Mouse (Mus musculus) hindbrain, embryonic 13.5 days (tissue): ENCODE measurements around the gene Nsun5. TPM values are rescaled to one million over a fixed set of nuclear protein-coding genes. Genes with fewer than 3 reads are reported as not detected.
"Not testable (repeated sequence)": the region's sequence is repeated elsewhere in the genome, so short reads cannot be mapped to it uniquely, and the experiment has no call there.

Experiments
- ATAC-seq: fragments of 200-750 bp; cut with Nextera tagmentation; 2 replicates; pipeline ENCODE4 v1.8.0; 2017; ENCODE audit warnings: moderate TSS enrichment; ENCODE audit not compliant: low FRiP score
- H3K27ac ChIP-seq: fragments of 300-500 bp; sonication (generic); 2 replicates; pipeline ENCODE4 v1.5.1; 2015; ENCODE audit warnings: inconsistent platforms, mild to moderate bottlenecking, moderate library complexity
- H3K27me3 ChIP-seq: fragments of 300-500 bp; sonication (generic); 2 replicates; pipeline ENCODE4 v1.6.1; 2015; ENCODE audit warnings: mild to moderate bottlenecking, inconsistent platforms
- H3K36me3 ChIP-seq: fragments of 300-500 bp; sonication (generic); 2 replicates; pipeline ENCODE4 v1.6.1; 2015; ENCODE audit warnings: mild to moderate bottlenecking, inconsistent platforms
- H3K4me1 ChIP-seq: fragments of 300-500 bp; sonication (generic); replicated peaks from 2 replicates; pipeline ENCODE4 v1.6.1; 2015; ENCODE audit warnings: inconsistent platforms
- H3K4me2 ChIP-seq: fragments of 300-500 bp; sonication (generic); 2 replicates; pipeline ENCODE4 v1.6.1; 2015; ENCODE audit warnings: inconsistent platforms, mild to moderate bottlenecking, moderate library complexity
- H3K4me3 ChIP-seq: fragments of 300-500 bp; sonication (generic); 2 replicates; pipeline ENCODE4 v1.5.1; 2015; ENCODE audit warnings: mild to moderate bottlenecking, inconsistent platforms
- H3K9ac ChIP-seq: fragments of 300-500 bp; sonication (generic); 2 replicates; pipeline ENCODE4 v1.6.1; 2015; ENCODE audit warnings: mild to moderate bottlenecking, inconsistent platforms
- H3K9me3 ChIP-seq: fragments of 300-500 bp; sonication (generic); 2 replicates; pipeline ENCODE4 v1.6.1; 2016; ENCODE audit warnings: inconsistent platforms
- WGBS: fragments of 180-500 bp; shearing (Covaris S2); methylation state at CpG from one replicate; pipeline ENCODE4 v1.1.7; 2015; 5-methylcytosine and 5-hydroxymethylcytosine counted together
- polyA plus RNA-seq: library from polyadenylated mRNA; unstranded; fragments of >200 nt; fragmentation: Nextera tagmentation; extraction: Ambion mirVana; gene quantifications from 2 replicates; pipeline ENCODE4 v1.2.1, GENCODE M21; 2015

The Nsun5 gene
- polyA plus RNA-seq, 1 experiment from 2014 or later = 31.1 TPM

DNA sequence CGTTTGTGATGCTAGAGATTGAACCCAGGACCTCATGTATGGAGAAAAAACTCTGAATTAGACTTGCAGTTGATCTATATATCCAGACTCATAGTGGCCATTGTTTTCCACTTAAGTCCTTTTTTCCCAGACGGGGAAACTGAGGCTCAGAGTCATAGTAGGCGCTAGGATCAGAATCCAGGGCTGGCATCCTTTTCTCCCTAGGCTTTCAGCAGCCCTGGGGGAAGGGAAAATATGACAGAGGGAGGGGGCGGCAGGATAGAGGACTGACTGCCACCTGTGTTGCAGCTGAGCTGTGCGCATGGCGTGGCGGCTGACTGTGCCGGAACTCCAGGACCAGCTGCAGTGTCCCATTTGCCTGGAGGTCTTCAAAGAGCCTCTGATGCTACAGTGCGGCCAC is 16.8 kb upstream of the Nsun5 start, which contains the start of gene Trim50:
Gene Trim50, plus strand, starts transcription at position 301 of the 400 bp plus-strand sequence.
- no peak within 1 kb of the TSS for H3K4me3 ChIP-seq
- no peak within 1 kb of the TSS for H3K4me2 ChIP-seq
- ATAC-seq = no peak
- peaks cover 3% of the 10 kb centered on the region; the same call in 1 of the 2 replicates for H3K9me3 ChIP-seq
- no peak within 1 kb of the TSS for H3K27ac ChIP-seq
- H3K9ac ChIP-seq = no peak within 1 kb of the TSS
- 55% methylated on average over 9 of the region's 9 CpGs for WGBS
- H3K4me1 ChIP-seq = no peaks in the 10 kb centered on the region
- no peaks in the 10 kb centered on the region for H3K36me3 ChIP-seq
- peaks cover 22% of the 10 kb centered on the region for H3K27me3 ChIP-seq

DNA sequence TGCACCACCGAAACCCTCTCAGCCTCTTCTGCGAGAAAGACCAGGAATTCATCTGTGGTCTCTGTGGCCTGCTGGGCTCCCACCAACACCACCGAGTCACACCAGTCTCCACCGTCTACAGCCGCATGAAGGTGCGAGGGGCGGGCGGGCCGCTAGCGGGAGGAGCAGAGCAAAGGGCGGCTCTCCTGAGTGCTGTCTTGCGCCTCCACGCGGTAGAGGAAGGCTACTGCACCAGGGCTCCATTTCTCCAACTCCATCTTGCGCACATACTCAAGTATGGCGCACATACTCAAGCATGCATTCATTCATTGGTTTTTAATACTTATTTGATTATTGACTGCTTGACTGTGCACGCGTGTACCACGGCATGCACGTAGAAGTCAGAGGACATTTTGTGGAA is 16.2 kb upstream of the Nsun5 start:
- peaks cover 22% of the 10 kb centered on the region for H3K27me3 ChIP-seq
- no peak overlapping the region for H3K4me2 ChIP-seq
- H3K4me3 ChIP-seq = no peak overlapping the region
- H3K9ac ChIP-seq = no peak overlapping the region
- ATAC-seq = no peak
- no peak overlapping the region for H3K27ac ChIP-seq
- no peaks in the 10 kb centered on the region for H3K4me1 ChIP-seq
- WGBS = 15% methylated on average over 20 of the region's 20 CpGs
- peaks cover 3% of the 10 kb centered on the region; the same call in 1 of the 2 replicates for H3K9me3 ChIP-seq
- no peaks in the 10 kb centered on the region for H3K36me3 ChIP-seq

DNA sequence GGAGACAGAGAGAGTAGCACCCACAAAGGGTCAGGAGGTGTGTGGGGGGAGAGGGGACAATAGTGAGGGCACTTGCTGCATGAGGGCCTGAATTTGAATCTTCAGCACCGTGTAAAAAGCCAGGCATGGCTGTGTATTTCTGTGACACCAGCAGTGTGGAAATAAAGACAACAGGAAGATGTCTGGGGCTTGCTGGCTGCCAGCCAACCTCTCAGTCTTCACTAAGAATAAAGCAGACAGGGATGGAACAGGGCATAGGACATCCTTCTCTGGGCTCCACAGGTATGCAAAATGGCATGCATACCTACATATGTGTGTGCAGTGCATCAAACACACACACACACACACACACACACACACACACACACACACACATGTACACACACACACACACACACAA is 13.7 kb upstream of the Nsun5 start:
- peaks cover 3% of the 10 kb centered on the region; the same call in 1 of the 2 replicates for H3K9me3 ChIP-seq
- no peak for ATAC-seq
- 39% methylated on average over 1 of the region's 1 CpGs for WGBS
- no peak overlapping the region for H3K9ac ChIP-seq
- no peak overlapping the region for H3K4me3 ChIP-seq
- no peaks in the 10 kb centered on the region for H3K4me1 ChIP-seq
- H3K4me2 ChIP-seq = no peak overlapping the region
- peaks cover 22% of the 10 kb centered on the region for H3K27me3 ChIP-seq
- no peaks in the 10 kb centered on the region for H3K36me3 ChIP-seq
- no peak overlapping the region for H3K27ac ChIP-seq

- no peak overlapping the region for H3K4me3 ChIP-seq
- WGBS = 85% methylated on average over 2 of the region's 2 CpGs
- no peak overlapping the region for H3K27ac ChIP-seq
- no peak overlapping the region for H3K4me2 ChIP-seq
- H3K27me3 ChIP-seq = peaks cover 20% of the 10 kb centered on the region
- H3K4me1 ChIP-seq = no peaks in the 10 kb centered on the region
- H3K36me3 ChIP-seq = no peaks in the 10 kb centered on the region
- H3K9me3 ChIP-seq = peaks cover 3% of the 10 kb centered on the region; the same call in 1 of the 2 replicates
- no peak for ATAC-seq
- no peak overlapping the region for H3K9ac ChIP-seq
These were observed 12.2 kb upstream of the Nsun5 start for GRCm38 (mm10) chr5:135357556-135357955.

- WGBS = 94% methylated on average over 2 of the region's 2 CpGs
- H3K27me3 ChIP-seq = peaks cover 5% of the 10 kb centered on the region; the same call in 1 of the 2 replicates
- peaks cover 3% of the 10 kb centered on the region; the same call in 1 of the 2 replicates for H3K9me3 ChIP-seq
- no peak overlapping the region for H3K4me2 ChIP-seq
- no peaks in the 10 kb centered on the region for H3K4me1 ChIP-seq
- no peak for ATAC-seq
- H3K27ac ChIP-seq = no peak overlapping the region
- no peaks in the 10 kb centered on the region for H3K36me3 ChIP-seq
- no peak overlapping the region for H3K9ac ChIP-seq
- H3K4me3 ChIP-seq = no peak overlapping the region
These were observed 10.0 kb upstream of the Nsun5 start for GRCm38 (mm10) chr5:135359772-135360171.

DNA sequence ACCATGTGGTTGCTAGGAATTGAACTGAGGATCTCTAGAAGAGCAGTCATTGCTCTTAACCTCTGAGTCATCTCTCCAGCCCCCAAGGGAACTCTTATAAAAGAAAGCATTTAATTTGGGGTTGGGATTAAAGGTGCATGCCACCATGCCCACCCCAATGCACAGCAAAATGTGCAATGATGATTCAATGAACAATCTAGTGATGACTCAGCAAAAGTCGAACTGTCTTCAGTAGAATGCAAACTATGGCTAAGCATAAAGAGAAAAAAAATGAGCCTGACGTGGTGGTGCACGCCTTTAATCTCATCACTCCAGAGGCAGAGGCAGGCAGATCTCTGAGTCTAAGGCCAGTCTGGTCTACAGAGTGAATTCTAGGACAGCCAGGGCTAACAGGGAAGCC is 7.2 kb upstream of the Nsun5 start:
- H3K4me2 ChIP-seq = no peak overlapping the region
- H3K27ac ChIP-seq = no peak overlapping the region
- 94% methylated on average over 3 of the region's 3 CpGs for WGBS
- peaks cover 7% of the 10 kb centered on the region; the same call in 1 of the 2 replicates for H3K27me3 ChIP-seq
- H3K36me3 ChIP-seq = no peaks in the 10 kb centered on the region
- peaks cover 2% of the 10 kb centered on the region; the same call in 1 of the 2 replicates for H3K9me3 ChIP-seq
- H3K9ac ChIP-seq = no peak overlapping the region
- no peak for ATAC-seq
- H3K4me1 ChIP-seq = no peaks in the 10 kb centered on the region
- H3K4me3 ChIP-seq = no peak overlapping the region

GRCm38 (mm10) chr5:135363540-135363939 is 6.2 kb upstream of the Nsun5 start:
- Histone ChIP-seq H3K9ac (no peak overlapping the region), H3K4me2 (no peak overlapping the region), H3K9me3 (no peaks in the 10 kb centered on the region), H3K27ac (no peak overlapping the region), H3K27me3 (peaks cover 7% of the 10 kb centered on the region; the same call in 1 of the 2 replicates), H3K4me1 (no peaks in the 10 kb centered on the region), H3K4me3 (no peak overlapping the region), H3K36me3 (no peaks in the 10 kb centered on the region)
- ATAC-seq = no peak
- 32% methylated on average over 12 of the region's 12 CpGs for WGBS

- no peak overlapping the region for H3K9ac ChIP-seq
- ATAC-seq = no peak
- no peak overlapping the region for H3K4me3 ChIP-seq
- H3K27me3 ChIP-seq = 0 out of 2 replicates have a peak, but pooled peaks cover 7% of the 10 kb centered on the region
- H3K27ac ChIP-seq = no peak overlapping the region
- no peaks in the 10 kb centered on the region for H3K9me3 ChIP-seq
- H3K4me2 ChIP-seq = no peak overlapping the region
- H3K36me3 ChIP-seq = peaks cover 17% of the 10 kb centered on the region
- H3K4me1 ChIP-seq = peaks cover 20% of the 10 kb centered on the region
- WGBS = 57% methylated on average over 6 of the region's 6 CpGs
These were observed 1.9 kb upstream of the Nsun5 start for GRCm38 (mm10) chr5:135367841-135368240.

GRCm38 (mm10) chr5:135368312-135368711 is 1.4 kb upstream of the Nsun5 start:
- ATAC-seq = no peak
- Histone ChIP-seq H3K4me1 (peaks cover 20% of the 10 kb centered on the region), H3K36me3 (peaks cover 20% of the 10 kb centered on the region), H3K9me3 (no peaks in the 10 kb centered on the region), H3K27ac (no peak overlapping the region), H3K9ac (no peak overlapping the region), H3K4me3 (no peak overlapping the region), H3K4me2 (no peak overlapping the region), H3K27me3 (0 out of 2 replicates have a peak, but pooled peaks cover 7% of the 10 kb centered on the region)
- 80% methylated on average over 6 of the region's 6 CpGs for WGBS

- Histone ChIP-seq H3K36me3 (peaks cover 29% of the 10 kb centered on the region), H3K9ac (peak overlapping the region; percentile 93), H3K4me3 (peak overlapping the region; percentile 97), H3K4me2 (peak overlapping the region; percentile 88), H3K27ac (peak overlapping the region; percentile 81), H3K4me1 (peaks cover 20% of the 10 kb centered on the region)
- 54% methylated on average over 9 of the region's 9 CpGs for WGBS
- not testable (repeated sequence) for H3K27me3 ChIP-seq, H3K9me3 ChIP-seq, ATAC-seq
These were observed 557 bp upstream of the Nsun5 start for GRCm38 (mm10) chr5:135369196-135369595.

- H3K9me3 ChIP-seq = no peaks in the 10 kb centered on the region
- peaks cover 49% of the 10 kb centered on the region for H3K36me3 ChIP-seq
- no peak overlapping the region for H3K9ac ChIP-seq
- H3K27ac ChIP-seq = no peak overlapping the region
- H3K4me3 ChIP-seq = 0 out of 2 replicates have a peak overlapping the region, but pooled peaks have one; percentile 5
- H3K4me2 ChIP-seq = no peak overlapping the region; the same call in 1 of the 2 replicates
- ATAC-seq = no peak
- 95% methylated on average over 13 of the region's 13 CpGs for WGBS
- peaks cover 20% of the 10 kb centered on the region for H3K4me1 ChIP-seq
- 0 out of 2 replicates have a peak, but pooled peaks cover 6% of the 10 kb centered on the region for H3K27me3 ChIP-seq
These were observed 1.4 kb downstream of the Nsun5 start for GRCm38 (mm10) chr5:135371195-135371594.

DNA sequence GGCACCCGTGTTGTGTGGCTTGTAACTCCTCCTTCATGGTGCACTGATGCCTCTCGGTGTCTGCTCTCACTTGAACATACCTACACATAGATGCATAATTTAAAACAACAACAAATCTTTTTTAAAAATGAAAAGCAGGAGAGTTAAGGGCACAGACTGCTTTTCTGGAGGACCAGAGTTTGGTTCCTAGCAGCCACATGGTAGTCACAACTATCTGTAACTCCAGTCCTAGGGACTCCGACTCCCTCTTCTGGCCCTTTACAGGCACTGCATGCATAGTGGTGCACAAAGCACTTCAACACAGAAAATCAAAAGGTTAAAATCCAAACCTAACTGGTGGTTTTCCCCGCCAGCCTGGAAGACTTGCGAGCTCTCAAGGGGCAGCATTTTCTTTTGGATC is 3.8 kb downstream of the Nsun5 start:
- Histone ChIP-seq H3K27ac (no peak overlapping the region), H3K4me2 (no peak overlapping the region), H3K4me1 (peaks cover 20% of the 10 kb centered on the region), H3K4me3 (no peak overlapping the region), H3K36me3 (peaks cover 73% of the 10 kb centered on the region), H3K9ac (no peak overlapping the region), H3K27me3 (no peaks in the 10 kb centered on the region), H3K9me3 (no peaks in the 10 kb centered on the region)
- ATAC-seq = no peak
- WGBS = 96% methylated on average over 5 of the region's 5 CpGs

DNA sequence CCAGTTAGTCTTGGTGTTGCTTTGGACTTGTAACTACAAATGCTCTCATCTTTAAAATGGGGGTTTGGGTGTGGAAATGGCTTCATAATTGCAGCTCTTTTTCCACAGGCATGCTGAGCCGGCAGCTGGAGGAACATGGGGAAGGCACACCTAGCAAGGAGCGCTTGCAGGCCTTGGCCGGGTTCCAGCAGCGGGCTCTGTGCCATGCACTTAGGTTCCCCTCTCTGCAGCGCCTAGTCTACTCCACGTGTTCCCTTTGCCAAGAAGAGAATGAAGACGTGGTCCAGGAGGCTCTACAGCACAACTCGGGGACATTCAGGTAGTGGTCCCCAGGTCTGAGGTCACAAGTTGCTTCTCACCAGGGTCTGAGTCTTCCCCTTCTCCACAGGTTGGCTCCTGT is 5.4 kb downstream of the Nsun5 start:
- no peak for ATAC-seq
- Histone ChIP-seq H3K4me1 (peaks cover 12% of the 10 kb centered on the region), H3K9me3 (no peaks in the 10 kb centered on the region), H3K4me2 (no peak overlapping the region), H3K4me3 (no peak overlapping the region), H3K27me3 (no peaks in the 10 kb centered on the region), H3K9ac (no peak overlapping the region), H3K36me3 (peaks cover 89% of the 10 kb centered on the region), H3K27ac (no peak overlapping the region)
- WGBS = 77% methylated on average over 8 of the region's 8 CpGs
